Mouse (Mus musculus): Measurements from ENCODE around the gene Defb15. TPM values are rescaled to one million over a fixed set of nuclear protein-coding genes. Genes with fewer than 3 reads are reported as not detected.

Defb15 gene
- not detected for total RNA-seq (2023)

DNA sequence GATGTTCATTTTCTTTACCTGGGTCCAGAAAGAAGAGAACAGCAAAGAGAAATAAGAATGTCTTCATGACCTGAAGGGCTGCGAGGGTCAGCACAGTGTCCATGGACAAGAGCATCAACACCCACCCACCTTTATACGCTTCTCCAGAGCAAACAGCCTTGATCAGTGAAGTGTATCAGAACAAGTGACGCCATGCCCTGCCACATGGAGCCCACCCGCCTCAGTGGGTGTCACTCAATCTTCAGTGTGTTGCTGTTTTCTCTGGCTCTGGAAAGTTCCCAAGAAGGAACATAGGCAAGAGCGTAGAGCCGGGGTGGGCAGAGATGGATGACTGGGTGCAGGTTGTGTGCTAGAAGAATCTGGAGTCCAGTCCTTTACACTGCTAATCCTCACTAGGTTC lies at the start of gene Defb15:
Defb15 (minus strand) TSS at position 101 of the 400 bp plus-strand sequence.

DNA sequence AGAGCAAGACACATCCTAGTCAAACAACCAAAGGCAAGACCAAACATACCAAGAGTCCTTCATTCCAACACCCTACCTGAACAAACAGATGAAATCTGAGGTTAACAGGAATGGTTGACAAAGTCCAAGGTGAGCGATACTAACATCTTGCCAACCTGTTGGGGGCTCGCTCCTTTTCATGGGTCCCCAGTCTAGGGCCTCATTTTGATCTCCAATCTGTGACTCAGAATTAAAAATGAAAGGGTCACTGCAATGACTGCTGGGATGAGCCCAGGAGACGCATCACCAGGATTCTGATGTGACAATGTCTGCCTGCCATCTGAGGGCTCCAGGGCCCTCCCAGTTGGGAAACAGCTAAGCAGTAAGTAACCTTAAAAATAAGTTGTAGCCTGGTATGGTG lies 37.0 kb upstream of the Defb15 start, which contains the start of gene Ccdc70:
Ccdc70 (plus strand) TSS at position 301 of the 400 bp plus-strand sequence.

DNA sequence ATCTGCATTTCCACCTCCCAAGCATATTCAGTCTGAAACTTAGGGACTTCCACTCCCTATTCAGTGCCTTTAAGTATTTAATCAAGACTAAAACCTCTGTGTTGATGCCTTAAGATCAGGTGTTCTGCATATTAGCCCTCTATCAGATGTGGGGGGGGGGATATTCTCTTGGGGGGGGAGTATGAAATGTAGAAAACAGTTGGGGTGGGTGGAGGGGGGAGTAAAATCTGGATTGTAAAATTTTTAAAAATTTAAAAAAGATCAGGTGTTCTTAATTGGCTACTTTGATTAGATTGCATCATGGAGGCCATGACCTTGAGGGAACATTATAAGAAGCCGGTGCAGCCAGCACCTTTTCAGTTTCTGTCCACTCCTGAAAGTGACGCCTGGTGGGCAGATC lies 25.9 kb upstream of the Defb15 start, which contains the start of gene Fam90a1a:
Fam90a1a (plus strand) TSS at position 301 of the 400 bp plus-strand sequence.

DNA sequence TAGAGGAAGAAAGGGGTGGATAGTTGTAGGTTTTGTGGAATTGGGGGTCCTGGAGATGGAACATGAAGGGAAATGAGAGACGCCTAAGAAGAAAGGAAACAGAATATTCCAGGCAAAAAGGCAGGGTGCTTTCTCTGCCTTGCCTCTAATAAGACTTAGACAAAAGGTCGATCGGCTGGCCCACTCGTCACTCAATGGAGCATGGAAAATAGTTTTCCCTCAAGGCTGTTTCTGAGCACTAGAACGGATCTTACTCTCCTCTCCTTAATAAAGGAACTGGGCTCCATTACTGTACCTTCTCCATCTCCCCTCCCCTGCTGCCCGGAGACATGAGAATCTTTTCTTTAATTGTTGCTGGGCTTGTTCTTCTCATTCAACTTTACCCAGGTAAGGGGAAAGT lies 14.0 kb upstream of the Defb15 start, which contains the start of gene Defb13:
Defb13 (plus strand) TSS at position 301 of the 400 bp plus-strand sequence.

DNA sequence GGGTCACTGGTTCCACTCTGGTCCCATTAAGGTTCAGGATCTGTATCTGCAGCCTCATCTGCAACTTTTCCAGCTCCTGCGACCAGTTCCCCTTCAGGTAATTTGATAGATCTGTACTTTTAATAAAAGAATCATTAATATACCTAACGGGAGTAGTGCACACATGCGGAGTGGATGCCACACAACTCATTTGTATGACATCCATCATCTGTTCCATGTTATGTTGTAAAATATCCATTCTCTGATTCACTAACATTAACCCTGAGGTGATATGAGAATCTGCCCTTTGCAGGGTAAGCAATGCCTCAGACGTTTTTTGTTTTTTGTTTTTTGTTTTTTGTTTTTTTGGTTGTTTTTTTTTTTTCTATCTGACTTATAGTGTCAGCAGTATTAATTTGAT lies 5.5 kb upstream of the Defb15 start, which contains the start of gene Defb35:
Defb35 (plus strand) TSS at position 301 of the 400 bp plus-strand sequence.

DNA sequence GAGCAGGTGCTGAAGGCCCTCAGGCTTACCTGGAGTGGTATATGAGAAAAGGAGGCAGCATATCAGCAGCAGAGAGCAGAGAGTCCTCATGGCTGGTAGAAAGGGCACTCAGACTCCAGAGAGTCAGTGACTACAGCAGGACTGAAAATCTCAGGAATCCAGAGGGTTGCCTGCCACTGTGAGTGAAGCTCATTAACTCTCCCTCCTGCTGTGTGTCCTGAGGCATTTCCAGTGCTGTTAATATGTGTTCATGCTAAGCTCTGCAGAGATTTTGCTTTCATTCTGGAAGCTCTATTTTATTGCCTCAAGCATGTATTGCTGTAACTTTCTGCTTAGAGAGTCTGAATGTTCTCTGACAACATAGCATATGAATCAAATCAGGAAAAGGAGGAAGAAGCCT lies 26.2 kb downstream of the Defb15 start, which contains the start of gene Defb11:
Defb11 (minus strand) TSS at position 123 of the 400 bp plus-strand sequence.

DNA sequence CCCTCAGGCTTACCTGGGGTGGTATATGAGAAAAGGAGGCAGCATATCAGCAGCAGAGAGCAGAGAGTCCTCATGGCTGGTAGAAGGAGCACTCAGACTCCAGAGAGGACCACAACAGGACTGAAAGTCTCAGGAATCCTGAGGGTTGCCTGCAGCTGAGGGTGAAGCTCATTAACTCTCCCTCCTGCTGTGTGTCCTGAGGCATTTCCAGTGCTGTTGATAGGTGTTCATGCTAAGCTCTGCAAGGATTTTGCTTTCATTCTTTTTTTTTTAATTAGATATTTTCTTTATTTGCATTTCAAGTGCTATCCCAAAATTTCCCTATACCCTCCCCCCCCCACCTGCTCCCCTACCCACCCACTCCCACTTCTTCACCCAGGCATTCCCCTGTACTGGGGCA lies 47.2 kb downstream of the Defb15 start, which contains the start of gene Defb9:
Defb9 (minus strand) TSS at position 101 of the 400 bp plus-strand sequence.

Other genes starting within 250 kb of the Defb15 start
- gene AY761184, start 229.1 kb downstream of the Defb15 start, total RNA-seq (2023), result not detected
- not detected for gene Defa24, start 198.2 kb downstream of the Defb15 start, total RNA-seq (2023)
- gene Defb50, start 109.2 kb downstream of the Defb15 start, total RNA-seq (2023), result not detected
- not detected for gene Defb2, start 92.8 kb downstream of the Defb15 start, total RNA-seq (2023)
- gene Defb10, start 73.8 kb downstream of the Defb15 start, total RNA-seq (2023), result not detected
- not detected for gene Defb9, start 47.3 kb downstream of the Defb15 start, total RNA-seq (2023)
- gene Defb11, start 26.3 kb downstream of the Defb15 start, total RNA-seq (2023), result not detected
- not detected for gene Defb35, start 5.6 kb upstream of the Defb15 start, total RNA-seq (2023)
- not detected for gene Defb13, start 14.1 kb upstream of the Defb15 start, total RNA-seq (2023)
- gene Fam90a1a, start 26.0 kb upstream of the Defb15 start, total RNA-seq (2023), result not detected
- gene Ccdc70, start 37.1 kb upstream of the Defb15 start, total RNA-seq (2023), result not detected
- under 1 TPM; 0.52 to 0.62 TPM for gene Atp7b, start 127.6 kb upstream of the Defb15 start, total RNA-seq (2023)
- 10 to 100 TPM; 17.5 to 21.8 TPM for gene Alg11, start 128.0 kb upstream of the Defb15 start, total RNA-seq (2023)
- not detected for gene Nek5, start 192.3 kb upstream of the Defb15 start, total RNA-seq (2023)
- gene Nek3, start 233.7 kb upstream of the Defb15 start, total RNA-seq (2023), result 1 to 10 TPM; 5.8 to 6.6 TPM

All from B cell, adult 67 days (primary cell).